Mouse (Mus musculus) gastrocnemius, postnatal 4 days (tissue): ENCODE data around the gene Olfr1202. TPM values are rescaled to one million over a fixed set of nuclear protein-coding genes. Genes with fewer than 3 reads are reported as not detected.

Source experiments
- DNase-seq, 2 experiments: peaks; one replicate each; pipeline ENCODE4 v3.0.0; 2021 to 2022; ENCODE audit warnings: low spot score in 2 of 2, mixed read lengths in 2 of 2
- long read RNA-seq, 2 experiments: library from polyadenylated mRNA; stranded (forward); transcript quantifications; one replicate each; pipeline ENCODE4 v2.0.0; 2021
- total RNA-seq, 2 experiments: library from RNA; stranded (reverse); gene quantifications; 2 replicates each; pipeline ENCODE4 v1.2.3; 2021

Gene Olfr1202
- under 1 TPM in 1 of 2 experiments, not detected in 1; 0.07 TPM for total RNA-seq
- long read RNA-seq, experiment 1, result 0 reads
- long read RNA-seq, experiment 2, result 0 reads

DNA sequence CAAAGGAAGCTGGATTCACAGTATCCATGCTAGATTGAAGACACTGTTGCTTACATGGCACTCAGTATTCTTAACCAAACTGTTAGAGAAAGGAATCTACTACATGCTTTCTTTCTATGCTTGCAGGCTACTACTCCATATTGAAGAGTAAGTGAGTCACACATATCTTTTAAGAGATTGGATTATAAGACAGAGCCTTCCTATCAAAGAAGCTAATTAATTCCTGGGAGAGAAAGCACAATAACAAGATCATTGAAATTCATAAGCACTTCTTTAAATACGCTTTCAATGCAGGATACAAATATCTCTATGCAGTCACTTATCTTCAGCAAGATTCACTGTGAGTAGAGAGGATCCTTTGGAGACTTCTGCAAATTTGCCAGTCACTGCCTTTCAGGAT, at the start of gene Olfr1202:
Gene Olfr1202 (plus strand): TSS at position 301 of the 400 bp plus-strand sequence.
- DNase-seq, result no peak

DNA sequence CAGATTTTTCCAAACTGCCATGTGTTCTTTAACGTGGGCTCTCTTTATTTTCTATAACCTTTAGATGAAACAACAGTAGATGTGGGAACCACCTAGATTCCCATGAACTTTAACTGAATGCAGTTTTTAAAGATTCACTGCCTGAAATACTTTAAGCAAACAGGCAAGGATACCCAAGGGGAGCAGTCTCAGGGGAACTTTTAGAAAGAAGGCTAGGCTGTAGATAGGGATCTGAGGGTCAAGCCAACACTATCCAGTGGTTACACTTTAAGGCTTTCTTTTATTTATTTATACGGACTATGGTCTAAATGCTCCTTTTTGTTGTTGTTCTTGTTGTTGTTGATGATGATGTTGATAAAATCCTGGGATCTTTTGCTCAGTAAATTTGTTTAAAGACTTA, 43.9 kb upstream of the Olfr1202 start, which contains the start of gene Olfr1200:
Gene Olfr1200 (minus strand): TSS at position 101 of the 400 bp plus-strand sequence.
- DNase-seq, result no peak

GRCm38 (mm10) chr2:88792736-88793135, 21.6 kb upstream of the Olfr1202 start, which contains the start of gene Olfr1201:
Gene Olfr1201, plus strand, starts transcription at chr2:88793036.
- DNase-seq, result no peak

DNA sequence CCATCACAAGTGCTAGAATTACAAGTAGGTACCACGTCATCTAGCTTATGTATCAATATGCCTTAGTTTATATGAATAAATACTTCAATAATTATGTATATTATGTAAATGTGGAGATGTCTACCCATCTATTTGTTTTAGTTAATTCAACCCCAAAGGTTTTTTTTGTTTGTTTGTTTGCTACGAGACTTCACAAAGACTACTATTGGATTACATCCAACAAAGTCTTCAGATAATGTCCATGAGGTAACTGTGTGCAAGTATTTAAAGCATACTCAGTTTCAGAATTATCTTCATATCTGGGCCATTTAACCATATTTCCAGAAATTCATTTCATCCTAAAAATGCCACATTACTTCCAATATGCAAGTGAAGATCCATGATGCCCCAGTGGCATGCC, 15.1 kb downstream of the Olfr1202 start, which contains the start of gene Olfr1205:
Gene Olfr1205 (plus strand): TSS at position 301 of the 400 bp plus-strand sequence.
- no peak for DNase-seq

- no peak for DNase-seq
Measured at GRCm38 (mm10) chr2:88838477-88838876, 24.2 kb downstream of the Olfr1202 start.

DNA sequence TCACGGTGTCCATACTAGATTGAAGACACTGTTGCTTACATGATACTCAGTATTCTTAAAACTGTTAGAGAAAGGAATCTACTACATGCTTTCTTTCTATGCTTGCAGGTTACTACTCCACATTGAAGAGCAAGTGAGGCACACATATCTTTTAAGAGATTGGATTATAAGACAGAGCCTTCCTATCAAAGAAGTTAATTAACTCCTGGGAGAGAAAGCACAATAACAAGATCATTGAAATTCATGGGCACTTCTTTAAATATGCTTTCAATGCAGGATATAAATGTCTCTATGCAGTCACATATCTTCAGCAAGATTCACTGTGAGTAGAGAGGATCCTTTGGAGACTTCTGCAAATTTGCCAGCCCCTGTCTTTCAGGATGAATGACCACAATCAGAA, 34.7 kb downstream of the Olfr1202 start, which contains the start of gene Olfr1204:
Gene Olfr1204 (plus strand): TSS at position 301 of the 400 bp plus-strand sequence.
- no peak for DNase-seq

DNA sequence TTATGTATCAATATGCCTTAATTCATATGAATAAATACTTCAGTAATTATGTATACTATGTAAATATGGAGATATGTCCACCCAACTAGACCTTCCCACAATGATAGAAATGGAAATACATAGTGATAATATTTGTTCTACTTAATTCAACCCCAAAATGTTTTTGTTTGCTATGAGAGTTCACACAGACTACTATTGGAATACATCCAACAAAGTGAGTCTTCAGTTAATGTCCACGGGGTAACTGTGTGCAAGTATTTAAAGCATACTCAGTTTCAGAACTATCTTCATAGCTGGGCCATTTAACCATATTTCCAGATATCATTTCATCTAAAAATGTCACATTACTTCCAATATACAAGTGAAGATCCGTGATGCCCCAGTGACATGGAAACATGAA, 48.6 kb downstream of the Olfr1202 start, which contains the start of gene Olfr1206:
Gene Olfr1206 (plus strand): TSS at position 301 of the 400 bp plus-strand sequence.
- no peak for DNase-seq

Other genes with a start within 250 kb of the Olfr1202 start
- not detected for gene Olfr1189, start 228.0 kb upstream of the Olfr1202 start, total RNA-seq
- not detected for gene Olfr1191-ps1, start 174.0 kb upstream of the Olfr1202 start, total RNA-seq
- not detected for gene Olfr1192-ps1, start 166.0 kb upstream of the Olfr1202 start, total RNA-seq
- gene Olfr1193, start 138.9 kb upstream of the Olfr1202 start, total RNA-seq, result not detected
- not detected for gene Olfr1195, start 125.3 kb upstream of the Olfr1202 start, total RNA-seq
- gene Olfr1196, start 109.9 kb upstream of the Olfr1202 start, total RNA-seq, result not detected
- gene Olfr1197, start 82.1 kb upstream of the Olfr1202 start, total RNA-seq, result not detected
- gene Olfr1198, start 63.1 kb upstream of the Olfr1202 start, total RNA-seq, result not detected
- not detected for gene Olfr1199, start 54.0 kb upstream of the Olfr1202 start, total RNA-seq
- not detected for gene Olfr1200, start 44.0 kb upstream of the Olfr1202 start, total RNA-seq
- not detected for gene Olfr1201, start 21.5 kb upstream of the Olfr1202 start, total RNA-seq
- gene Olfr1205, start 15.2 kb downstream of the Olfr1202 start, total RNA-seq, result not detected
- not detected for gene Olfr1204, start 34.8 kb downstream of the Olfr1202 start, total RNA-seq
- not detected for gene Olfr1206, start 48.7 kb downstream of the Olfr1202 start, total RNA-seq
- gene Olfr1208, start 87.8 kb downstream of the Olfr1202 start, total RNA-seq, result not detected
- gene Olfr1209, start 100.7 kb downstream of the Olfr1202 start, total RNA-seq, result not detected
- gene Olfr1211, start 123.6 kb downstream of the Olfr1202 start, total RNA-seq, result not detected
- not detected for gene Olfr1212, start 139.5 kb downstream of the Olfr1202 start, total RNA-seq
- gene Gm13762, start 165.8 kb downstream of the Olfr1202 start, total RNA-seq, result not detected
- gene Olfr1214, start 178.2 kb downstream of the Olfr1202 start, total RNA-seq, result not detected
- not detected for gene Olfr1215, start 192.5 kb downstream of the Olfr1202 start, total RNA-seq
- not detected for gene Olfr1216, start 203.8 kb downstream of the Olfr1202 start, total RNA-seq
- not detected for gene Olfr1217, start 217.6 kb downstream of the Olfr1202 start, total RNA-seq
- not detected for gene Olfr1218, start 246.7 kb downstream of the Olfr1202 start, total RNA-seq